Mouse (Mus musculus): ENCODE measurements around the gene Mical3. TPM values are rescaled to one million over a fixed set of nuclear protein-coding genes. Genes with fewer than 3 reads are reported as not detected.

The Mical3 gene
- polyA plus RNA-seq, 1 experiment from 2014 or later = 28.2 TPM

DNA sequence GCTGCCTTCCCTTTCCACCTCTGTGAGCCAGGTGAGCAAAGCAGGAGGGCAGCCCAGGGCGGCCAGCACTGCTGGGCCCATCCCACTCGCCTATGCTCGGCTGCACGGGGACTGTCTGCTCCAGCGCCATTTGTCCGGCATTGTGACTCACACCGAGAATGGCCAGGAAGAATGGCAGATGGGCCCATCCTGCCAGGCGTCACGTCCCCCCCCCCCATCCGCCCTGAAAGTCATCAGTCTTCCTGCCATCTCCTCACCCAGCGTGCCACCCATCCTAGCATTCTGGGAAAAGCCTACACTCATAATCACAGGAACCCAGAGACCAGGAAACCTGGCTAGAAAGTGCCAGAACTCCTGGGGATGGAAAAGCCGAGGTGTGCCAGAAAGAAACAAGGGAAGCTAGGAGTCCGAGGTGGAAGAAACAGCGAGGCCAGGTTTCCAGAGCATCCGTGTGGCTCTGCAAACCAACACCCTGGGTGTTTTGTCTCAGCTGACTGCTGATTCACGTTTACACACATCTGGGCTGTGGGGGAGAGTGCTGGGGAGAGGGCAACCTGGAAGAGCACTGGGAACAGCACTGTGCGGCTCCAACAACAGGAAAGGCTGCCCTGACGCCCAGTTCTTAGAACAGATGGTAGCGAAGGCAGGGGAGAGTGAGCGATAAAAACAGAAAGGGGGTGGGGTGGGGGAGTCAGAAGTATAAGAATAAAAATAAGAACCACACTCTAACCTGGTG lies 85.3 kb downstream of the Mical3 start:
- no peaks in the 10 kb centered on the region for H3K9me3 ChIP-seq
- no peak overlapping the region for H3K4me2 ChIP-seq
- 67% methylated on average over 20 of the region's 20 CpGs for WGBS
- H3K36me3 ChIP-seq = peaks cover 20% of the 10 kb centered on the region
- H3K4me3 ChIP-seq = no peak overlapping the region
- H3K27me3 ChIP-seq (replicated peaks) = no peaks in the 10 kb centered on the region
- no peak for ATAC-seq (ENCODE audit: extremely low read depth, insufficient number of reproducible peaks, low FRiP score, low TSS enrichment)
- H3K4me1 ChIP-seq = peaks cover 69% of the 10 kb centered on the region
- 0 out of 2 replicates have a peak overlapping the region, but pooled peaks have one; percentile 14 for H3K9ac ChIP-seq
- H3K27ac ChIP-seq (replicated peaks) = peak overlapping the region; percentile 33; the same call in 1 of the 2 replicates

- Histone ChIP-seq H3K4me2 (no peak overlapping the region), H3K4me1 (peaks cover 63% of the 10 kb centered on the region), H3K27ac (replicated peaks) (no peak overlapping the region), H3K36me3 (peaks cover 39% of the 10 kb centered on the region), H3K4me3 (no peak overlapping the region), H3K9me3 (no peaks in the 10 kb centered on the region), H3K27me3 (replicated peaks) (no peaks in the 10 kb centered on the region), H3K9ac (no peak overlapping the region)
- ATAC-seq (ENCODE audit: extremely low read depth, insufficient number of reproducible peaks, low FRiP score, low TSS enrichment) = no peak
- 65% methylated on average over 14 of the region's 14 CpGs for WGBS
Measured at GRCm38 (mm10) chr6:121043434-121044189, 87.2 kb downstream of the Mical3 start.

GRCm38 (mm10) chr6:121039719-121040118 lies 91.1 kb downstream of the Mical3 start:
- ATAC-seq (ENCODE audit: extremely low read depth, insufficient number of reproducible peaks, low FRiP score, low TSS enrichment) = no peak
- H3K9me3 ChIP-seq = no peaks in the 10 kb centered on the region
- H3K9ac ChIP-seq = no peak overlapping the region
- WGBS = 74% methylated on average over 3 of the region's 3 CpGs
- H3K4me1 ChIP-seq = peaks cover 48% of the 10 kb centered on the region
- H3K36me3 ChIP-seq = peaks cover 76% of the 10 kb centered on the region
- H3K4me2 ChIP-seq = no peak overlapping the region
- H3K27ac ChIP-seq (replicated peaks) = no peak overlapping the region
- H3K4me3 ChIP-seq = no peak overlapping the region
- H3K27me3 ChIP-seq (replicated peaks) = no peaks in the 10 kb centered on the region

DNA sequence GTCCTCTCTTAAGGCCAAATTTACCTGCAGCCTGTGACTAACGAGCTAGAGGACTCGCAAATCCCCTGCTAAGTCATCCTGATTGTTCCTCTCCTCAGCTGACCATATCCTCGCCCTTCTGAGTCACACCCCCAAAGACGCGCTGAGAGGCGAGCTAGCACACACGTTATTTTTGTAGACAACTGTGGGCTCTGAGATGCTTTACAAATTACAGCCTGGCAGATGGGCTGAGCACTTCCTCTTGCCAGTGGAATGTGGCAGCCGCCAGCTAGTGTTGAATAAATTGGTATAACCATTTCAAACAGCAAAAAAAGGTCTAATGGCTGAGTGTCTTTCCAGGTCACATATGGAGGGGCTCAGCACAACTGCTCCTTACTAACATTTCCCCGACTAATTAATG lies 91.5 kb downstream of the Mical3 start:
- WGBS = 63% methylated on average over 9 of the region's 9 CpGs
- no peak overlapping the region for H3K4me2 ChIP-seq
- ATAC-seq (ENCODE audit: extremely low read depth, insufficient number of reproducible peaks, low FRiP score, low TSS enrichment) = no peak
- no peaks in the 10 kb centered on the region for H3K27me3 ChIP-seq (replicated peaks)
- H3K27ac ChIP-seq (replicated peaks) = peak overlapping the region; percentile 20; the same call in 1 of the 2 replicates
- H3K36me3 ChIP-seq = peaks cover 81% of the 10 kb centered on the region
- no peak overlapping the region for H3K9ac ChIP-seq
- no peaks in the 10 kb centered on the region for H3K9me3 ChIP-seq
- H3K4me1 ChIP-seq = peaks cover 46% of the 10 kb centered on the region
- H3K4me3 ChIP-seq = no peak overlapping the region

- Histone ChIP-seq H3K9me3 (0 out of 2 replicates have a peak, but pooled peaks cover 3% of the 10 kb centered on the region), H3K36me3 (peaks cover 98% of the 10 kb centered on the region), H3K9ac (no peak overlapping the region), H3K4me1 (peaks cover 32% of the 10 kb centered on the region), H3K27me3 (replicated peaks) (no peaks in the 10 kb centered on the region), H3K27ac (replicated peaks) (no peak overlapping the region), H3K4me2 (no peak overlapping the region), H3K4me3 (no peak overlapping the region)
- no peak for ATAC-seq (ENCODE audit: extremely low read depth, insufficient number of reproducible peaks, low FRiP score, low TSS enrichment)
- 61% methylated on average over 4 of the region's 4 CpGs for WGBS
Measured at GRCm38 (mm10) chr6:121037086-121037485, 93.7 kb downstream of the Mical3 start.

DNA sequence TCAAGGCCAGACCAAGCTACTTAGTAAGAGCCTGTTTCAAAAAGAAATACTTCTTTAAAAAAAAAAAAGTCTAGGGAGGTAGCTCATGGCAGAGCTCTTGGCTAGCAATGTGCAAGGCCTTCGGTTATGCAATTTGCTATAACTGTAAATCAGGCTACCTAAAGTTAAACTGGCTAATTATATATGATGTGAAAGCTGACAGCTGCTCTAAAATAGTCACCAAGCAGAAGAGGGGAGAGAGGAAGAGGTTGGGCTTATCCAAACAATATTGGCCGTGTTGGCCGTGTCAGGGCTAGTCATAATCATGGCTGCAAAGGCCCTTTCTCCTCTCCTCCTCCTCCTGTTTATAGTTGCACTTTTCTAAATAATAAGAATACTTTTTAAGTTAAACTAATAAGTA lies 94.9 kb downstream of the Mical3 start:
- Histone ChIP-seq H3K36me3 (peaks cover 98% of the 10 kb centered on the region), H3K9ac (no peak overlapping the region), H3K27ac (replicated peaks) (peak overlapping the region; percentile 70), H3K4me3 (no peak overlapping the region), H3K27me3 (replicated peaks) (no peaks in the 10 kb centered on the region), H3K9me3 (0 out of 2 replicates have a peak, but pooled peaks cover 3% of the 10 kb centered on the region), H3K4me1 (peaks cover 32% of the 10 kb centered on the region), H3K4me2 (no peak overlapping the region)
- no peak for ATAC-seq (ENCODE audit: extremely low read depth, insufficient number of reproducible peaks, low FRiP score, low TSS enrichment)
- 68% methylated on average over 3 of the region's 3 CpGs for WGBS

- Histone ChIP-seq H3K4me2 (no peak overlapping the region), H3K4me3 (no peak overlapping the region), H3K27me3 (replicated peaks) (no peaks in the 10 kb centered on the region), H3K4me1 (peaks cover 32% of the 10 kb centered on the region), H3K36me3 (peaks cover 98% of the 10 kb centered on the region), H3K9ac (peak overlapping the region; percentile 67; the same call in 1 of the 2 replicates), H3K9me3 (0 out of 2 replicates have a peak, but pooled peaks cover 3% of the 10 kb centered on the region), H3K27ac (replicated peaks) (peak overlapping the region; percentile 70)
- 48% methylated on average over 12 of the region's 12 CpGs for WGBS
- ATAC-seq (ENCODE audit: extremely low read depth, insufficient number of reproducible peaks, low FRiP score, low TSS enrichment) = no peak
Measured at GRCm38 (mm10) chr6:121035268-121035667, 95.5 kb downstream of the Mical3 start.

DNA sequence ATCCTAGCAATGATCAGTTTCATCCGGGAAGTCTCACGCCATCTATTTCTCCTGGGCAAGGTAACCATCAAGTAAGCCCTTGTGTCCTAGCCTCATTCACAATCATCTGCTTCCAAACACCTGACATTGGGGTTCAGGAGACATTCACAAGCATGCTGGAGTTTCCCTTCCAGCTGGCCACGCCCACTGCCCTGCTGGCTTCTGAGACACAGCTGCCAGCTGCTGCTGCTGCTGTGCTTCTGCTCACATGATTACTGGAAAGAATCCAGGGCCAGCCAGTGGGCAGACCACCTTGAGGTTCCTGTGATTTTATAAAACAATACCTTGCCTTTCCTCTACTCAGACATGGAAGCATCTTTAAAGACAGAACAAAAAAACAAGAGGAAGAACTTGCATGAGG lies 97.5 kb downstream of the Mical3 start:
- Histone ChIP-seq H3K27me3 (replicated peaks) (no peaks in the 10 kb centered on the region), H3K36me3 (peaks cover 99% of the 10 kb centered on the region), H3K4me3 (no peak overlapping the region), H3K4me1 (peaks cover 22% of the 10 kb centered on the region), H3K9me3 (0 out of 2 replicates have a peak, but pooled peaks cover 3% of the 10 kb centered on the region), H3K4me2 (no peak overlapping the region), H3K9ac (no peak overlapping the region), H3K27ac (replicated peaks) (no peak overlapping the region)
- no peak for ATAC-seq (ENCODE audit: extremely low read depth, insufficient number of reproducible peaks, low FRiP score, low TSS enrichment)
- WGBS = 92% methylated on average over 3 of the region's 3 CpGs

- no peak overlapping the region for H3K27ac ChIP-seq (replicated peaks)
- peaks cover 35% of the 10 kb centered on the region for H3K4me1 ChIP-seq
- no peaks in the 10 kb centered on the region for H3K27me3 ChIP-seq (replicated peaks)
- 0 out of 2 replicates have a peak, but pooled peaks cover 3% of the 10 kb centered on the region for H3K9me3 ChIP-seq
- H3K9ac ChIP-seq = no peak overlapping the region
- ATAC-seq (ENCODE audit: extremely low read depth, insufficient number of reproducible peaks, low FRiP score, low TSS enrichment) = no peak
- no peak overlapping the region for H3K4me2 ChIP-seq
- peaks cover 98% of the 10 kb centered on the region for H3K36me3 ChIP-seq
- H3K4me3 ChIP-seq = no peak overlapping the region
- 87% methylated on average over 7 of the region's 7 CpGs for WGBS
Measured at GRCm38 (mm10) chr6:121031370-121031769, 99.4 kb downstream of the Mical3 start.

DNA sequence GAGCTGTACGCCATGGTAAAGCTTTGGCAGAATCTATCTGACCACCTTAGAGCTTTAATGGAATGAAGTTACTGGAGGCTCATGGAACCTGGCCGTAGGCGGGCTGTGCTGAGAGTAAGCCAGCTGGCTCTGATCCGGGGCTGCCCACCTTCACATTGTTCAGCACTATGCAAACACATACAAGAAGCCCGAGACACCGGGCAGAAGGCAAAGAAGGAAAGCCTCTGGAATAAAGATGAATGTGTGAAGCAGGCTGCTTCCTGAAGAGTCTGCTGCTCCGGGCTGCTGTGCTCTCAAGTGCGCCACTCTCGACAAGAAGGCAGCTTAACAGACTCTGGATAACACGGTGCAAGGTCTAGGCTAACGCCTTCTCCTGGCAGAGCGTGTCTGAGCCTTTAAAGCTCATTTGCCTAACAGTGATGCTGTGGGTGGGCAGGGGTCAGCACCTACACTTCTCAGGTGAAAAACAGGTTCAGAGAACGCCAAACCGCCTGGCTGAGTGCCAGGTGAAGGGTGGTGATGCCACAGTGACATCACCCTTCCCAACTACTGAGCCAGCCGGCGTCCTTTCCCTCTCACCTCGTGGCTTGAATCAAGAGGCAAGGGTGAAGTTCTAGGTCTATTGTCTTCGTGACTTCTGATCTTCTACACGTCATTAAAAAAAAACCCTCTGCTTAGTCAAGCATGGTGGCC lies 100.8 kb downstream of the Mical3 start:
- WGBS = 76% methylated on average over 19 of the region's 19 CpGs
- Histone ChIP-seq H3K4me3 (no peak overlapping the region), H3K27ac (replicated peaks) (no peak overlapping the region), H3K27me3 (replicated peaks) (no peaks in the 10 kb centered on the region), H3K4me1 (peaks cover 29% of the 10 kb centered on the region), H3K9me3 (0 out of 2 replicates have a peak, but pooled peaks cover 3% of the 10 kb centered on the region), H3K9ac (no peak overlapping the region), H3K4me2 (no peak overlapping the region), H3K36me3 (peaks cover 94% of the 10 kb centered on the region)
- no peak for ATAC-seq (ENCODE audit: extremely low read depth, insufficient number of reproducible peaks, low FRiP score, low TSS enrichment)

GRCm38 (mm10) chr6:121028514-121028913 lies 102.3 kb downstream of the Mical3 start:
- no peak overlapping the region for H3K9ac ChIP-seq
- ATAC-seq (ENCODE audit: extremely low read depth, insufficient number of reproducible peaks, low FRiP score, low TSS enrichment) = no peak; the same call in 1 of the 2 replicates
- H3K4me3 ChIP-seq = no peak overlapping the region
- WGBS = 92% methylated on average over 8 of the region's 8 CpGs
- H3K27ac ChIP-seq (replicated peaks) = no peak overlapping the region
- H3K9me3 ChIP-seq = 0 out of 2 replicates have a peak, but pooled peaks cover 3% of the 10 kb centered on the region
- H3K4me2 ChIP-seq = no peak overlapping the region
- H3K36me3 ChIP-seq = peaks cover 94% of the 10 kb centered on the region
- peaks cover 28% of the 10 kb centered on the region for H3K4me1 ChIP-seq
- H3K27me3 ChIP-seq (replicated peaks) = no peaks in the 10 kb centered on the region
